Mouse (Mus musculus): Measurements from ENCODE around the gene Mgat1. TPM values are rescaled to one million over a fixed set of nuclear protein-coding genes. Genes with fewer than 3 reads are reported as not detected.

Mgat1 gene
- polyA plus RNA-seq, 1 experiment: 231 TPM

DNA sequence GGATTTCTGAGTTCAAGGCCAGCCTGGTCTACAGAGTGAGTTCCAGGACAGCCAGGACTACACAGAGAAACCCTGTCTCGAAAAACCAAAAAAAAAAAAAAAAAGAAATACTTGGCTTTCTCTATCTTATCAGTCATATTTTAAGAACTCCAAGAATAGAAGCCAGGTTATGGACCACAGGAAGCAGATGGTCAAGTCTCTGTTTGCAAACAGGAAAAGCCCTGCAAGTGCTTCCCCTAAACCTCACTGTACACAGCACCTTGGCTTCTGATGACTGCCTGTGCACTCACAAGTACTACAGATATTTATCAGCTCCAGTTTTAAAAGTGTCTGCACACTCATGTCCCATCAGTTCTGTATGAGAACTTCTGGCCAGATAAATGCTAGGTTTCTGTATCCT lies 2.5 kb upstream of the Mgat1 start:
- Histone ChIP-seq H3K27ac (ENCODE audit: insufficient read depth, low read depth, low read length) (no peak overlapping the region), H3K27me3 (ENCODE audit: control insufficient read depth, insufficient read depth, low read length) (no peaks in the 10 kb centered on the region), H3K4me1 (ENCODE audit: control insufficient read depth, insufficient read depth, insufficient read length, low read length) (peaks cover 10% of the 10 kb centered on the region; the same call in 1 of the 2 replicates), H3K36me3 (ENCODE audit: control insufficient read depth, insufficient read depth, low read length) (no peaks in the 10 kb centered on the region), H3K4me3 (ENCODE audit: low read depth, low read length) (no peak overlapping the region)
- WGBS: 42% methylated on average over 1 of the region's 1 CpGs
- no peak for TF ChIP-seq CTCF (IDR thresholded peaks at IDR 0.05; ENCODE audit: extremely low read depth, insufficient read length, insufficient replicate concordance, low read depth, low read length)

DNA sequence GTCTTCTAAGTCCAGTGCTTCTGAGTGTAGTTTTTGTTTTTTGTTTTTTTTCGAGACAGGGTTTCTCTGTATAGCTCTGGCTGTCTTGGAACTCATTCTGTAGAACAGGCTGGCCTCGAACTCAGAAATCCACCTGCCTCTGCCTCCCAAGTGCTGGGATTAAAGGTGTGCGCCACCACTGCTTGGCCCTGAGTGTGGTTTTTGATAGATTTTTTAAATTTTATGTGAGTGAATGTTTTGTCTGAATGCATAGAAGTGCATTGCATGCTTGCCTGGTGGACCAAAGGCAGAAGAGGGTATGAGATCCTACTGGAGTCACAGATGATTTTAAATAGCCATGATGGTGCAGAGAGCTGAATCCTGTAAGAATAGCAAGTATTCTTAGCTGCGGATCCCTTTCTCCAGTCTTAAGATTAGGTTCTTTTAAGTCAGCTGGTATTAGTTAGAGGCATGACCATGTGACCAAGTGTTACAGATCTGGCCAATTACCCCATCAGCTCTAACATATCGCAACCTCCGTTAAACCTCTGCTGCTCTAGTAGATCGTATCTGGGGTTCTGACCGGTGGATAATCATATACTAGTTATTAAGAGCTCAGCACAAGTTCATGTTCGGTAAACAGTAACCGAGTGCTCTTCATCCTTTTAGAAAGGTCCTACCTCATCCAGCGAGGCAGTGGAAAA lies 906 bp upstream of the Mgat1 start:
- no peak for TF ChIP-seq CTCF (IDR thresholded peaks at IDR 0.05; ENCODE audit: extremely low read depth, insufficient read length, insufficient replicate concordance, low read depth, low read length)
- no peak for TF ChIP-seq POLR2A (IDR thresholded peaks at IDR 0.05; ENCODE audit: low read depth, low read length)
- Histone ChIP-seq H3K27ac (ENCODE audit: insufficient read depth, low read depth, low read length) (peak overlapping the region; percentile 72), H3K36me3 (ENCODE audit: control insufficient read depth, insufficient read depth, low read length) (no peaks in the 10 kb centered on the region), H3K4me1 (ENCODE audit: control insufficient read depth, insufficient read depth, insufficient read length, low read length) (peaks cover 17% of the 10 kb centered on the region; the same call in 1 of the 2 replicates), H3K27me3 (ENCODE audit: control insufficient read depth, insufficient read depth, low read length) (no peaks in the 10 kb centered on the region), H3K4me3 (ENCODE audit: low read depth, low read length) (peak overlapping the region; percentile 70; the same call in 1 of the 2 replicates)
- 23% methylated on average over 11 of the region's 11 CpGs for WGBS

DNA sequence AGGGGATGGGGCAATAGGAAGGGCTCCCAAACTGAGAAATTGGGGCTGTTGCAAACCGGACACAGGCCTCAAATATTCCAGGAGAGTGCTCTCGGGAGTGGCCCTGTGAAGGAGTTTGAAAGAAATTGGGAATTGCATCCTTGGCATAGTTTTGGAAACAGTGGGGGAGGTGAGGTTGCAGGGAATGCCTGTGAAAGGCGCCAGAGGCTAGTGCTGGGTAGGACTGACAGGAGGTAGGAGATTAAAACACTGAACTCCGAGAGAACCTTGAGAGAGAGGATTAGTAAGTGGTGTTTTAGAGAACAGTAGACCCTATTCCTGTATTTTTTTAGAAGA lies 572 bp downstream of the Mgat1 start:
- TF ChIP-seq POLR2A (IDR thresholded peaks at IDR 0.05; ENCODE audit: low read depth, low read length) (no peak), CTCF (IDR thresholded peaks at IDR 0.05; ENCODE audit: extremely low read depth, insufficient read length, insufficient replicate concordance, low read depth, low read length) (no peak)
- Histone ChIP-seq H3K4me3 (ENCODE audit: low read depth, low read length) (peak overlapping the region; percentile 70), H3K4me1 (ENCODE audit: control insufficient read depth, insufficient read depth, insufficient read length, low read length) (peaks cover 30% of the 10 kb centered on the region), H3K27ac (ENCODE audit: insufficient read depth, low read depth, low read length) (peak overlapping the region; percentile 81), H3K36me3 (ENCODE audit: control insufficient read depth, insufficient read depth, low read length) (no peaks in the 10 kb centered on the region), H3K27me3 (ENCODE audit: control insufficient read depth, insufficient read depth, low read length) (no peaks in the 10 kb centered on the region)
- 2% methylated on average over 4 of the region's 4 CpGs for WGBS

GRCm38 (mm10) chr11:49245176-49245575 lies 1.2 kb downstream of the Mgat1 start:
- no peak for TF ChIP-seq CTCF (IDR thresholded peaks at IDR 0.05; ENCODE audit: extremely low read depth, insufficient read length, insufficient replicate concordance, low read depth, low read length)
- TF ChIP-seq POLR2A (IDR thresholded peaks at IDR 0.05; ENCODE audit: low read depth, low read length): no peak
- 9% methylated on average over 7 of the region's 7 CpGs for WGBS

GRCm38 (mm10) chr11:49245634-49246415 lies 1.8 kb downstream of the Mgat1 start:
- WGBS: 17% methylated on average over 12 of the region's 12 CpGs
- Histone ChIP-seq H3K27ac (ENCODE audit: insufficient read depth, low read depth, low read length) (peak overlapping the region; percentile 81), H3K27me3 (ENCODE audit: control insufficient read depth, insufficient read depth, low read length) (no peaks in the 10 kb centered on the region), H3K36me3 (ENCODE audit: control insufficient read depth, insufficient read depth, low read length) (no peaks in the 10 kb centered on the region), H3K4me1 (ENCODE audit: control insufficient read depth, insufficient read depth, insufficient read length, low read length) (peaks cover 35% of the 10 kb centered on the region), H3K4me3 (ENCODE audit: low read depth, low read length) (peak overlapping the region; percentile 24)
- TF ChIP-seq CTCF (IDR thresholded peaks at IDR 0.05; ENCODE audit: extremely low read depth, insufficient read length, insufficient replicate concordance, low read depth, low read length): no peak
- no peak for TF ChIP-seq POLR2A (IDR thresholded peaks at IDR 0.05; ENCODE audit: low read depth, low read length)

More at GRCm38 (mm10) chr11:49245176-49245575, 1.2 kb downstream of the Mgat1 start:
- Histone ChIP-seq H3K27ac (ENCODE audit: insufficient read depth, low read depth, low read length) (peak overlapping the region; percentile 81), H3K4me1 (ENCODE audit: control insufficient read depth, insufficient read depth, insufficient read length, low read length) (peaks cover 34% of the 10 kb centered on the region), H3K27me3 (ENCODE audit: control insufficient read depth, insufficient read depth, low read length) (no peaks in the 10 kb centered on the region), H3K4me3 (ENCODE audit: low read depth, low read length) (peak overlapping the region; percentile 24), H3K36me3 (ENCODE audit: control insufficient read depth, insufficient read depth, low read length) (no peaks in the 10 kb centered on the region)

- H3K36me3 ChIP-seq (ENCODE audit: control insufficient read depth, insufficient read depth, low read length): no peaks in the 10 kb centered on the region
- H3K27me3 ChIP-seq (ENCODE audit: control insufficient read depth, insufficient read depth, low read length): no peaks in the 10 kb centered on the region
- TF ChIP-seq POLR2A (IDR thresholded peaks at IDR 0.05; ENCODE audit: low read depth, low read length): no peak
- TF ChIP-seq CTCF (IDR thresholded peaks at IDR 0.05; ENCODE audit: extremely low read depth, insufficient read length, insufficient replicate concordance, low read depth, low read length): no peak
- H3K4me3 ChIP-seq (ENCODE audit: low read depth, low read length): peak overlapping the region; percentile 8; the same call in 1 of the 2 replicates
- H3K27ac ChIP-seq (ENCODE audit: insufficient read depth, low read depth, low read length): peak overlapping the region; percentile 62
- H3K4me1 ChIP-seq (ENCODE audit: control insufficient read depth, insufficient read depth, insufficient read length, low read length): peaks cover 35% of the 10 kb centered on the region
- WGBS: 61% methylated on average over 4 of the region's 4 CpGs
Measured at GRCm38 (mm10) chr11:49246523-49246922, 2.5 kb downstream of the Mgat1 start.

DNA sequence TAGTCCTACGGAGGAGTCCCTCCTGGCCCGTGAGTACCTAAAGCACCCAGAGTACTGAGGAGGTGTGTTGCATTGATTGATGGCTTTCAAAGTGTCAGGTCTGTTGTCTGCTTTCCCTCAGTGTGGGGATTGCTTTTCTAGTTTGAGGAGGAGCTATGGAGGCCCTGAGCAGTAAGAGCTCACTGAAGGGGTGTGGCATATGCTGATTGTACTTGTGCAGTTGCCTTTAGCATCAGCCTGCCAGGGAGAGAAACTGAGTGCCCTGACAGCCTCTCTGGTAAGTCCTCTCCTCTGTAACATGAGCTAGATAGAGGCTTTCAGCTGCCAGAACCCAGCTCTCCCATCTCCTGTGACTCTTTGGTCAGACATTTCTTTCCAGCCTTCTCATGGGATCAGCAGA lies 3.3 kb downstream of the Mgat1 start:
- WGBS: 13% methylated on average over 2 of the region's 2 CpGs
- peak overlapping the region; percentile 8; the same call in 1 of the 2 replicates for H3K4me3 ChIP-seq (ENCODE audit: low read depth, low read length)
- no peak for TF ChIP-seq CTCF (IDR thresholded peaks at IDR 0.05; ENCODE audit: extremely low read depth, insufficient read length, insufficient replicate concordance, low read depth, low read length)
- TF ChIP-seq POLR2A (IDR thresholded peaks at IDR 0.05; ENCODE audit: low read depth, low read length): no peak
- H3K4me1 ChIP-seq (ENCODE audit: control insufficient read depth, insufficient read depth, insufficient read length, low read length): peaks cover 39% of the 10 kb centered on the region
- peak overlapping the region; percentile 62 for H3K27ac ChIP-seq (ENCODE audit: insufficient read depth, low read depth, low read length)
- peaks cover 2% of the 10 kb centered on the region; the same call in 1 of the 2 replicates for H3K36me3 ChIP-seq (ENCODE audit: control insufficient read depth, insufficient read depth, low read length)
- H3K27me3 ChIP-seq (ENCODE audit: control insufficient read depth, insufficient read depth, low read length): no peaks in the 10 kb centered on the region

Measured in small intestine, adult 2 months (tissue).